Mouse (Mus musculus) frontal cortex, postnatal 10 days (tissue): Measurements from ENCODE around the gene Nkrf.
A peak's percentile ranks its signal among the peaks of the same experiment; 100 is the strongest.

ENCODE experiments used
- DNase-seq, 2 experiments: peaks; one replicate each; pipeline ENCODE4 v3.0.0; 2022; ENCODE audit warnings: low spot score in 2 of 2, mixed read lengths in 1 of 2

Nkrf gene

GRCm38 (mm10) chrX:36863766-36864608, 38.7 kb downstream of the Nkrf start:
- peak; percentile 65 to 77 for DNase-seq

GRCm38 (mm10) chrX:36852631-36853030, 50.1 kb downstream of the Nkrf start:
- no peak for DNase-seq

GRCm38 (mm10) chrX:36847152-36847551, 55.5 kb downstream of the Nkrf start:
- DNase-seq, result no peak

- DNase-seq, result no peak
Observed at GRCm38 (mm10) chrX:36843346-36843990, 59.2 kb downstream of the Nkrf start.

GRCm38 (mm10) chrX:36841698-36842097, 61.0 kb downstream of the Nkrf start:
- DNase-seq, result no peak

- no peak for DNase-seq
Observed at GRCm38 (mm10) chrX:36839391-36839790, 63.3 kb downstream of the Nkrf start.
